Mouse (Mus musculus): ENCODE measurements around the gene Bik.
A peak's percentile ranks its signal among the peaks of the same experiment; 100 is the strongest.

DNA sequence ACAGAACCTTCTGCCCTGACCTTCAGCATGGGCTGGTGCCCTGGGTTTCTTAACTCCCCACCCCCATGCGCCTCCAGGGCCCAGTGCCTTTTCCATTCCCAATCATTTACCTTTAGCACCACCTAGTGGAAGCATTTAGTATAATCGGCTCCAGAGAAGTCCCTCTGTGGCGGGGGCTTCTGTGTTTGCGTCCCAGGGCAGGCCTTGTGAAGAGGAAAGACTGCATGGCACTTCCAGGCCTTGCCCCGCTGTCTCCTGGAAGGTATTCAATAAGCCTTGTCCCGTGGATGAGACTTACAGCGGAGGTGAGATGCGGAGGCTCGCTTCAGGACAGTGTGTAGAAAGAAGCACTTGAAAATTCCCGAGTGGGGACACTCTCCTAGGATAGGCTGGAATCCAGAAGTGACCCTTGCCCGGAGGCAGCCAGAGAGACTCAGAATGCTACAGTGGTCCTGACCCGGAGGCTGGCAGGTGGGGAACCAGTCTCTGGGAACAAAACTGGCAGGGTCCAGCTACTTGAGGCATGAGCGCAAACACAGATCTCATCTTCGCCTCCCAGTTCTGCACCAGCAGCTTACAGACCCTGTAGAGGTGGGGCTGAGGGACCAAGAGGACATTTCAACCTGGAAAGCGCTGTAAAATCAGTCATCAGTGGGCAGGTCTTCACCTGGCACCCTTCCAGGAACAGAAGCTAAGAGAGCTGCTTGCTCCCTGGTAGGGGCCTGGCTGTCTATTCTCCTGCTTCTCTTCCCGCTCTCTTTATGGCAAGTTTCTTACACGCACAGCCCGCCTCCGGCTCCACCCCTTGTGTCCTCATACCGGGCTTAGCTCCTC lies 8.2 kb upstream of the Bik start:
- peak; percentile 80 for TF ChIP-seq CTCF (IDR thresholded peaks at IDR 0.05; ENCODE audit: borderline replicate concordance, extremely low read depth, insufficient read depth, insufficient read length)
- no peak for TF ChIP-seq POLR2A (IDR thresholded peaks at IDR 0.05; ENCODE audit: borderline replicate concordance, extremely low read depth, insufficient read depth, insufficient read length, poor library complexity, severe bottlenecking)

Measured in brain, embryonic 14.5 days (tissue).